Mouse (Mus musculus) embryonic fibroblast, embryonic 13.5 days (primary cell): ENCODE measurements around the gene Eipr1.

ENCODE experiments used
- CTCF ChIP-seq: IDR thresholded peaks from 2 replicates; pipeline ENCODE4 v1.5.1; 2011; ENCODE audit warnings: mild to moderate bottlenecking, control low read depth, low read length, moderate library complexity, borderline replicate concordance; ENCODE audit not compliant: insufficient read depth
- POLR2A ChIP-seq: IDR thresholded peaks from 2 replicates; pipeline ENCODE4 v1.6.1; 2011; ENCODE audit warnings: low read depth, mild to moderate bottlenecking, control low read depth, low read length, moderate library complexity

DNA sequence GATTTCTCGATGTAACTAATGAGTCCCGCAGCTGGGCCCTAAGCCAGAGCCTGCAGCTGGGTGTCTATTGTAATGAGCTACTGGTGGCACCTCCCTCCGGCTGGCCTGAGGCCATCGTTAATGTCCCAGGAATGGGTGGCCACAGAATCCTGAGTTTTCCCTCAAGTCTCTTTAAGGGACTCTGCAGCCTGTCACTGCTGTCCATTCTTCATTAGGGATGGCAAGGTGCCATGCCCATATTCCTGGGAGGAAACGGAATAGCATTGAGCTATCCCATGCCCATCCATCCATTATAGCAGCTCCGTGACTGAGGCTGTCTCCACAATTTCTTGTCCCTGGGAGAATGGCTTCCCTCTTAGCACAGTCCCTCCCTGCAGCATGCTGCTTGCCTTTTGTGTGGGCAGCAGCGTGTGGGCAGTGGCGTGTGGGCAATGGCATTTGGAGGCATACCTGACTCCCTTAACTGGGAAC is 123.2 kb downstream of the Eipr1 start:
- TF ChIP-seq POLR2A (no peak), CTCF (no peak)
